Mouse (Mus musculus) cerebellum, postnatal 25 days (tissue): Measurements from ENCODE around the gene Zfp488.

Experiments used
- DNase-seq, 2 experiments: peaks; one replicate each; pipeline ENCODE4 v3.0.0; 2021; ENCODE audit warnings: mixed read lengths in 2 of 2

Gene Zfp488

DNA sequence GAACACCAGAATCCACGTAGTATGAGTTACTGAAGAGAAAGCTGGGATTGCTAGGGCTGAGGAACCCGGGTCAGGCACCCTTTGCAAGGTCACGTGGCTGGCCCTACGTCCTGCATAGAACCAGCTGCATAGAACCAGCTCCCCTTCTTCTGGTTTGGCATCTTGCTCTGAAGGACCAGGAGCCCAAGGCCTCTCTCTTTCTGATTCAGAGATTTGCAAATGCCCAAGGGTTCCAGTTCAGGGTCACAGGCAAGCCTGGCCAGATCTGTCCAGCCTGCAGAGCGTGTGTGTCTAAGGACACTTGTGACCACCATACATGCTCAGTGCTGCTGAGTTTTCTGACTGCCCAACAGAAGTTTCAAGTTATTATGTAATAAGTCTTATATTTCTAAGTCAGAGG is 36.3 kb downstream of the Zfp488 start:
- DNase-seq: no peak

- no peak for DNase-seq
These were observed 37.8 kb downstream of the Zfp488 start, which contains the start of gene Gdf2 for GRCm38 (mm10) chr14:33940739-33941138. Gene Gdf2 (plus strand): TSS chr14:33941039.

DNA sequence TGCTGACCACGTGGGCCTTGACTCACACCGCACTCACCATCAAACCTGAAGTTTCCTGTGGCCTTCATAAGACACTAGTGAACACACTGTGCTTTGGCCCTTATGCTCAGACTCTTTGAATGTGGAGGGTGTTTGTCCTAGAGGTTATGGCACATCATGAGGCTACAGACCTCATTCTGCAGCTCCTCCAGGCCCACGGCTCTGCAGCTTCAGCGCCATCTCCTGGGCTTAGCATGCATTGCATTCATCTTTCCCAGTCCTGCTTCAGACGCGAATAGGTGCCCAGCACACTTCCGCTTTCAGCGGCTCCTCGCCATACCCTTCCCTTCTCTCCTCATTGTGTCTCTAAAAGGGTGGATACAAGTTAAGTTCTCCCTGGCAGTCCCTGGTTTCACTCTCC is 39.4 kb downstream of the Zfp488 start:
- peak; percentile 83 to 89 for DNase-seq

GRCm38 (mm10) chr14:33933778-33934317 is 44.7 kb downstream of the Zfp488 start:
- DNase-seq: peak; percentile 60 to 76

- peak; percentile 63 to 84 for DNase-seq
These were observed 45.4 kb downstream of the Zfp488 start for GRCm38 (mm10) chr14:33932935-33933703.

- DNase-seq: no peak
These were observed 46.7 kb downstream of the Zfp488 start for GRCm38 (mm10) chr14:33931853-33932252.

DNA sequence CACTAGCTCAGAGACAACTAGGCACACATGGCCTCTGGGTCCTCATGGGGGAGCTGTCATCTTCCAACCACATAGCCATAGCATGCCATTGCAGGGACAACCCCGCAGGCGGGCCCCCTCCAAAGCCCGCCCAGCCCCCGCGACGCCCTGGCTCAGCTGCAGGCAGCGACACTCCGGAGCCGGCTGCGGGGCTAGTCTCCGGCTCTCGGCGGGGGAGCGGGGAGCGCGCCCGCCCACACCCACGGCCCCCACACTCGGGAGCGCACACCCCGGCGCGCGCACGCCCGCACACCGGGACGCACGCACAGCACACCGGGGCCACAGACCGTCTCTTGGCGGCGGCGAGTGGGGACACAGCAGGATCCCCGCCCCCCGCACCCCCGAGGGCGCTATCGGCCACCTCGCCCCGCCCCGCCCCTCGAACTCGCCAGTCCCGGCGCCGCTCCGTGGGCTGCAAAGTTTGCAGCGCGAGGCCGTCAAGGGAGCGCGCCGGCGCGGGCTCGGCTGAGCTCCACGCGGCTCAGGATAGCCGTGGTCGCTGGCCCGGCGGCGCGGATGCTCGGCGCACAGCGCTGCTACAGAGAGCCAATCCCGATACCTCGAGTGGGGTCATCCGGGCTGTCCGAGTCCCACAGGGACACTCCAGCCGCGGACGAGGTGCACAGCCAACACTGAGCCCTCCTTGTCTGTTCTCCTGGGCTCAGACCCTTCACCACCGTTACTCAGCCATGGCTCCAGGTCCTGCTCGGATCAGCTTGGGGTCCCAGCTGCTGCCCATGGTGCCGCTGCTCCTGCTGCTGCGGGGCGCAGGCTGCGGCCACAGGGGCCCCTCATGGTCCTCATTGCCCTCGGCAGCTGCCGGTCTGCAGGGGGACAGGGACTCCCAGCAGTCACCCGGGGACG is 55.1 kb downstream of the Zfp488 start, which contains the start of gene Gdf10:
Gdf10 (plus strand) TSS at position 420 of the 903 bp plus-strand sequence.
- DNase-seq: peak; percentile 29 to 45

- DNase-seq: no peak
These were observed 55.8 kb downstream of the Zfp488 start for GRCm38 (mm10) chr14:33922771-33923167.

- no peak for DNase-seq
These were observed 57.6 kb downstream of the Zfp488 start for GRCm38 (mm10) chr14:33920727-33921559.
